Mouse (Mus musculus) liver, adult (tissue): ENCODE results near the gene Rps26.

Experiments used
- GATA4 ChIP-seq: IDR thresholded peaks from 2 replicates; pipeline ENCODE4 v1.6.1; 2014; ENCODE audit warnings: mild to moderate bottlenecking, low read length; ENCODE audit not compliant: insufficient replicate concordance

Gene Rps26

GRCm38 (mm10) chr10:128618570-128618969 lies 8.0 kb downstream of the Rps26 start:
- no peak for TF ChIP-seq GATA4

- no peak for TF ChIP-seq GATA4
Measured at GRCm38 (mm10) chr10:128614934-128615333, 11.6 kb downstream of the Rps26 start.

- TF ChIP-seq GATA4 = no peak
Measured at GRCm38 (mm10) chr10:128613154-128613440, 13.4 kb downstream of the Rps26 start.

GRCm38 (mm10) chr10:128612433-128613153 lies 14.0 kb downstream of the Rps26 start:
- TF ChIP-seq GATA4 = no peak

- TF ChIP-seq GATA4 = no peak
Measured at GRCm38 (mm10) chr10:128606483-128606882, 20.1 kb downstream of the Rps26 start.

GRCm38 (mm10) chr10:128602470-128603128 lies 23.9 kb downstream of the Rps26 start:
- TF ChIP-seq GATA4 = peak; percentile 39; the same call in 1 of the 2 replicates

- TF ChIP-seq GATA4 = no peak
Measured at GRCm38 (mm10) chr10:128601499-128601898, 25.0 kb downstream of the Rps26 start.

- TF ChIP-seq GATA4 = peak; percentile 74; the same call in 1 of the 2 replicates
Measured at GRCm38 (mm10) chr10:128598476-128598875, 28.1 kb downstream of the Rps26 start.

- no peak for TF ChIP-seq GATA4
Measured at GRCm38 (mm10) chr10:128592797-128593196, 33.8 kb downstream of the Rps26 start.

GRCm38 (mm10) chr10:128591436-128591835 lies 35.1 kb downstream of the Rps26 start:
- TF ChIP-seq GATA4 = no peak

GRCm38 (mm10) chr10:128590193-128590690 lies 36.3 kb downstream of the Rps26 start:
- TF ChIP-seq GATA4 = no peak

- no peak for TF ChIP-seq GATA4
Measured at GRCm38 (mm10) chr10:128589464-128590192, 36.9 kb downstream of the Rps26 start, which contains the start of gene Erbb3. Gene Erbb3, minus strand, starts transcription at chr10:128589652.

GRCm38 (mm10) chr10:128588775-128589463 lies 37.6 kb downstream of the Rps26 start:
- TF ChIP-seq GATA4 = no peak

- TF ChIP-seq GATA4 = no peak
Measured at GRCm38 (mm10) chr10:128588136-128588535, 38.4 kb downstream of the Rps26 start.

- no peak for TF ChIP-seq GATA4
Measured at GRCm38 (mm10) chr10:128587697-128588096, 38.9 kb downstream of the Rps26 start.
